Mouse (Mus musculus) kidney, adult 2 months (tissue): ENCODE results near the gene Cdk5rap3. TPM values are rescaled to one million over a fixed set of nuclear protein-coding genes. Genes with fewer than 3 reads are reported as not detected.
A peak's percentile ranks its signal among the peaks of the same experiment; 100 is the strongest.

Experiments used
- DNase-seq: peaks from one replicate; pipeline ENCODE4 v3.0.0; 2021
- H3K27ac ChIP-seq: fragments of 200-500 bp; 2 replicates; pipeline ENCODE4 v1.5.1; 2012; ENCODE audit warnings: low read depth, low read length, control low read depth, inconsistent platforms; ENCODE audit not compliant: insufficient read depth
- H3K27me3 ChIP-seq: fragments of 200-500 bp; replicated peaks from 2 replicates; pipeline ENCODE4 v1.6.1; 2012; ENCODE audit warnings: mild to moderate bottlenecking, moderate library complexity, low read length, inconsistent platforms; ENCODE audit not compliant: control insufficient read depth, insufficient read depth
- H3K36me3 ChIP-seq: fragments of 200-500 bp; 2 replicates; pipeline ENCODE4 v1.6.1; 2012; ENCODE audit warnings: mild to moderate bottlenecking, moderate library complexity, low read length, inconsistent platforms; ENCODE audit not compliant: control insufficient read depth, insufficient read depth
- H3K4me1 ChIP-seq: fragments of 200-500 bp; 2 replicates; pipeline ENCODE4 v1.6.1; 2011; ENCODE audit warnings: low read length; ENCODE audit not compliant: control insufficient read depth, insufficient read depth
- H3K4me3 ChIP-seq: fragments of 200-500 bp; 2 replicates; pipeline ENCODE4 v1.5.1; 2011; ENCODE audit warnings: mild to moderate bottlenecking, low read depth, low read length, control low read depth; ENCODE audit not compliant: insufficient read depth
- CTCF ChIP-seq: fragments of 200-500 bp; conservative IDR thresholded peaks from 2 replicates; pipeline ENCODE4 v1.5.1; 2011; ENCODE audit warnings: low read depth, mild to moderate bottlenecking, control low read depth, low read length, moderate library complexity, mixed read lengths; ENCODE audit not compliant: insufficient read depth, insufficient read length
- POLR2A ChIP-seq: fragments of 200-500 bp; IDR thresholded peaks from one replicate; pipeline ENCODE4 v1.6.1; 2011; ENCODE audit warnings: low read depth, low read length, control low read depth
- WGBS: fragments of 180-500 bp; shearing (Covaris S2); methylation state at CpG from one replicate; pipeline ENCODE4 v1.1.7; 2018; 5-methylcytosine and 5-hydroxymethylcytosine counted together
- polyA plus RNA-seq: library from polyadenylated mRNA; depleted of rRNA; stranded (reverse); fragments of >200 nt; gene quantifications from 2 replicates; pipeline ENCODE4 v1.2.3, GENCODE M21; 2012

The Cdk5rap3 gene
- polyA plus RNA-seq, 1 experiment = 35.6 TPM

- no peaks in the 10 kb centered on the region for H3K36me3 ChIP-seq
- no peaks in the 10 kb centered on the region for H3K27me3 ChIP-seq
- H3K4me3 ChIP-seq = no peak overlapping the region
- WGBS = 58% methylated on average over 11 of the region's 11 CpGs
- no peak for DNase-seq
- H3K27ac ChIP-seq = no peak overlapping the region
- H3K4me1 ChIP-seq = no peaks in the 10 kb centered on the region
- TF ChIP-seq CTCF (no peak), POLR2A (no peak)
These were observed 23.0 kb downstream of the Cdk5rap3 start for GRCm38 (mm10) chr11:96893203-96893842.

- no peak for DNase-seq
- TF ChIP-seq POLR2A (no peak), CTCF (no peak)
- H3K27ac ChIP-seq = no peak overlapping the region
- WGBS = 40% methylated on average over 14 of the region's 14 CpGs
- no peaks in the 10 kb centered on the region for H3K36me3 ChIP-seq
- H3K27me3 ChIP-seq = no peaks in the 10 kb centered on the region
- H3K4me3 ChIP-seq = no peak overlapping the region
- H3K4me1 ChIP-seq = 0 out of 2 replicates have a peak, but pooled peaks cover 1% of the 10 kb centered on the region
These were observed 24.3 kb downstream of the Cdk5rap3 start for GRCm38 (mm10) chr11:96891784-96892527.

GRCm38 (mm10) chr11:96886942-96887546 lies 29.3 kb downstream of the Cdk5rap3 start:
- 45% methylated on average over 8 of the region's 8 CpGs for WGBS
- H3K36me3 ChIP-seq = no peaks in the 10 kb centered on the region
- no peaks in the 10 kb centered on the region for H3K27me3 ChIP-seq
- DNase-seq = peak; percentile 39
- H3K4me3 ChIP-seq = no peak overlapping the region
- H3K27ac ChIP-seq = no peak overlapping the region
- TF ChIP-seq CTCF (no peak), POLR2A (no peak)
- 0 out of 2 replicates have a peak, but pooled peaks cover 2% of the 10 kb centered on the region for H3K4me1 ChIP-seq

GRCm38 (mm10) chr11:96885901-96886340 lies 30.4 kb downstream of the Cdk5rap3 start:
- DNase-seq = no peak
- no peak overlapping the region for H3K27ac ChIP-seq
- WGBS = 92% methylated on average over 5 of the region's 5 CpGs
- H3K36me3 ChIP-seq = no peaks in the 10 kb centered on the region
- no peaks in the 10 kb centered on the region for H3K27me3 ChIP-seq
- H3K4me3 ChIP-seq = no peak overlapping the region
- 0 out of 2 replicates have a peak, but pooled peaks cover 2% of the 10 kb centered on the region for H3K4me1 ChIP-seq
- TF ChIP-seq CTCF = no peak

- no peak overlapping the region for H3K27ac ChIP-seq
- no peaks in the 10 kb centered on the region for H3K27me3 ChIP-seq
- 71% methylated on average over 9 of the region's 9 CpGs for whole genome bisulfite sequencing
- no peak for DNase-seq
- TF ChIP-seq CTCF = no peak
- TF ChIP-seq POLR2A = no peak
- no peaks in the 10 kb centered on the region for H3K36me3 ChIP-seq
- no peaks in the 10 kb centered on the region for H3K4me1 ChIP-seq
- H3K4me3 ChIP-seq = no peak overlapping the region
These were observed 36.0 kb downstream of the Cdk5rap3 start for GRCm38 (mm10) chr11:96880296-96880695.

- DNase-seq = no peak
- no peak overlapping the region for H3K4me3 ChIP-seq
- 58% methylated on average over 7 of the region's 7 CpGs for WGBS
These were observed 36.9 kb downstream of the Cdk5rap3 start for GRCm38 (mm10) chr11:96879359-96879758.

GRCm38 (mm10) chr11:96878715-96879114 lies 37.6 kb downstream of the Cdk5rap3 start:
- TF ChIP-seq CTCF = no peak
- no peak for TF ChIP-seq POLR2A
- H3K27ac ChIP-seq = no peak overlapping the region

More at GRCm38 (mm10) chr11:96879359-96879758, 36.9 kb downstream of the Cdk5rap3 start:
- no peaks in the 10 kb centered on the region for H3K36me3 ChIP-seq
- no peaks in the 10 kb centered on the region for H3K4me1 ChIP-seq
- H3K27me3 ChIP-seq = no peaks in the 10 kb centered on the region
- no peak overlapping the region for H3K27ac ChIP-seq
- no peak for TF ChIP-seq POLR2A

More at GRCm38 (mm10) chr11:96878715-96879114, 37.6 kb downstream of the Cdk5rap3 start:
- 65% methylated on average over 3 of the region's 3 CpGs for WGBS
- no peak overlapping the region for H3K4me3 ChIP-seq
- no peaks in the 10 kb centered on the region for H3K27me3 ChIP-seq
- no peak for DNase-seq
- no peaks in the 10 kb centered on the region for H3K4me1 ChIP-seq
- H3K36me3 ChIP-seq = no peaks in the 10 kb centered on the region
